Mouse (Mus musculus) heart, postnatal 0 days (tissue): ENCODE results near the gene Ace2.

Source experiments
- CTCF ChIP-seq: IDR thresholded peaks from 2 replicates; pipeline ENCODE4 v1.5.1; 2016; ENCODE audit warnings: antibody characterized with exemption, control low read depth, low read depth
- EP300 ChIP-seq: IDR thresholded peaks from 2 replicates; pipeline ENCODE4 v1.6.1; 2016; ENCODE audit warnings: antibody characterized with exemption, low read depth

GRCm38 (mm10) chrX:164152703-164153102, 13.6 kb downstream of the Ace2 start:
- no peak for TF ChIP-seq CTCF
- no peak for TF ChIP-seq EP300
